Mouse (Mus musculus): ENCODE measurements around the gene Trir.
A peak's percentile ranks its signal among the peaks of the same experiment; 100 is the strongest.

Gene Trir

DNA sequence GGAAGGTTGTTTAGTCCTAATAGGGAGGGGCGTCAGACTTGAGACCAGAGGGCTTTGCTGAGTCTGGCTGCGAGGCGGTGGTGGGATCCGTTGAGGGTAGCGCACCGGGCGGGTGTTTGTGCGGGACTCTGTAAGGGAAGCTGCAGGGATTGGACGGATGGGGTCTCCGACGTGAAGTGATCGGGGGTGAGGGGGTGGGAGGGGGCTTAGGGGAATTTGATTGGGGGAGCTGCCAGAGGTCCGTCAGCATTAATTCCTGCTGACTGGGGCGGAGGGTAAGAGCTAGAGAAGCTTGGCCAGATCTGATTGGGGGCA is 10.7 kb downstream of the Trir start:
- no peak for DNase-seq

DNA sequence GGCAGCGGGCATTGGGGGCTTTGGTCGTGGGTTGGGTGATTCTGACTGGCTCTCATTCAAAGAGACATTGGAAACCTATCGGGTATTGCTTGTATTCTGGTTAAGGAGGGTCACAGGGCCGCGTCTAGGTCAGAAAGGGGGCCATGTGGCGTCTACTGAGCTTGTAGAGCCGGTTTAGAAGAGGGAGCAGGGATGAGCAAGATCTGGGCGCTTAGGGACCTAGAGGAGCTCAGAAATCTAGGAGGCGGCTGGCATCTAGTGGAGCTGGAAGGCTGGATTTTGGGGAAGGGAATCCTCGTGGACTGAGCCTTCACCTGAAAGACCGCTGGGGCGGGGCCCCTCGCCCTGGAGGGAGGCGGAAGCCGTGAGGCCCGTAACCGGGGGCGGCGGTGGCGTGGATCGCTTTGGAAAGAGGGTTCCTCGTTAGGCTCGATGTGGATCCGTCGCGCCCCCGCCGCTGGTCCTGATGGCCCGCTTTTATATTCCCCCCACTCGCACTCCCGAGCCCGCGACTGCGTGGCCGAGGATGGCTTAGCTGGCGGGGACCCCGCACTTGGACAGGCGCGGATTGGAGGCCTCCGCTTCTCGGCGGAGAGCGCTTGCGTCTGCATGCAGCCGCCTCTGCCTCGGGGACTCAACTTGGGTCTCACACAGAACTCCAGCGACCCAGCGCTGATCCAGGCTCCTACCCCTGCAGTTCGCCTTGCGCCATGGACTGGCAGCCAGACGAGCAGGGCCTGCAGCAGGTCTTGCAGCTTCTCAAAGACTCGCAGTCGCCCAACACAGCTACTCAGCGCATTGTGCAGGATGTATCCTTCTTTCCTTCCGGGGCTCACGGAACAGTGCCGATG is 11.3 kb downstream of the Trir start:
- peak; percentile 51 for DNase-seq

DNA sequence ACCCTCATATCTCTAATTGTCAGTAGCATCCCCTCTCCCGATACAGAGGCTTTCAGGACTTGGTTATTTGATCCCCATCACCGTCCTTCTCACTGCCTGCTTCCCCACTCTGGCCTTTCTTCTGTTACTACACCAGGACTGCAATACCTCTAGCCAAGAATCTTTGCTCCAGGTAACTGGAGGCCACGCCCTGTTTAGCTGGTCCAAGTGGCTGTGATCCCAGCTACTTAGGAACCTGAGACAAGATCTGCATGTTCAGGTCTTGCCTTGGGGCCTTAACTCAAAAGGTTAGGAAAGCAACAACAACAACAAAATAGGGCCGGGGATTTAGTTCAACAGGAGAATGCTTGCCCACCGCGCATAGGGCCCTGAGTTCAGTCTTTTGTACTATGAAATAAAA is 17.0 kb downstream of the Trir start:
- DNase-seq = no peak

DNA sequence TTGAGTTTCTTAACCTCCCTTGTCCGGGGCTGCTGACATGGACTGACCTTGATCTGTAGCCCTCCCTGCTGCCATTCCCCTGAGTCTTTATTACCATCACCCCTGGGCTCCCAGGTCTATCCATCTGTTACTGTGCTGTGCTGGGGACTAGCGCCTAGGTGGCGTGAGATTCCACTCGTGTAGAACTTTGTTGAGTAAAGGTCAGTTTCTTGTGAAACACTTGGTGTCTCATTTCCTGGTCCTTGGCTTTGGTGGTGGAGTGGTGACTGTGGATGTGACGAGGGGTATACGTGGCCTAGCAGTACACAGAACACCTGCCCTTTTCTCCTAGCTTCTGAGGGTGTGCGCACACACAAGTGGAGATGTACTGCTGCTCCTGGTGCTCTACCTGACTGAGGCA is 30.7 kb downstream of the Trir start:
- DNase-seq = no peak

DNA sequence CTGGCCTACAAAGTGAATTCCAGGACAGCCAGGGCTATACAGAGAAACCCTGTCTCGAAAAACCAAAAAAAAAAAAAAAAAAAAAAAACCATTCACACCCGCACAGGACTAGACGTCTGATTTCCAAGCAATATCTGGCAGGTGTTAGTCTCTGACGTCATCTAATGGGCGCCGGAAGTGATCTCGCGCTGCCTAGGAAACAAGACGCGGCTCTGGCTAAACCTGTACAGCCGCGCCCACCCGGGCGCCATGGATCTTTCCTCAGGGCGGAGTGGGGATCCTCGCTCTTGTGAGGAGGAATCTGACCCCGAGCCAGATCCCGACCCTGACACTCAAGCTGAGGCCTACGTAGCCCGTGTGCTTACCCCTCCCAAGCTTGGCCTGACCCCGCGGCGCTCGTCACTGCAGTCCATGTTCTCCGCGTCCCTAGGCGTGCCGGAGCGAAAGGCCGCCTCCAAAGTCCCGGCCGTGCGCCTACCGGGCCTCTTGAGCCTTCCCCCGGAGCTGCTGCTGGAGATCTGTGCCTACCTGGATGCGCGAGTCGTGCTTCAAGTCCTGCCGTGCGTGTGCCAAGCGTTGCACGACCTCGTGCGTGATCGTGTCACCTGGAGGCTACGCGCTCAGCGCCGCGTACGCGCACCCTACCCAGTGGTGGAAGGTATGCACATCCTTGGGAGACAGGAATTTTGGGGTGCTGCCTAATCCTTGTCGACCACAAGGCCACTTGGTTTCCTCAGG is 33.4 kb downstream of the Trir start, which contains the start of gene Fbxw9:
TSS of gene Fbxw9 (plus strand) at position 177 of the 738 bp plus-strand sequence.
- DNase-seq = peak; percentile 83

DNA sequence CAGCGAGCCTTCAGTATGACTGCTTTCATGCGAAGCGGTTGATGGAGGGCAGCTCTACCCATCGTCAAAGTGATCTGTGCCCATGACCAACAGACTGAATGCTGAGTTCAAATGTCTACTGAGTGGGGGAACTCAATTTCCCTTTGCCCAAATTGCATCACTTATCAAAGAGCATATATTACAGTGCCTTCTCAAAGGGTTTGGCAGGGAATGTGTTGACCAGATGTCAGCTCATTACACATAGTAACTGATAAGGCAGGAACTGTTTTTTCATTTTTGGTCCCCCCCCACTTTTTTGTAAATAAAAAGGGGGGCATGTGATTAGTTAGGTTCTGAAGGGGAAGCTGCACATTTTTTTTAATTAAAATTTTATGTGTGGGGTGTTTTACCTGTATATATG is 36.0 kb downstream of the Trir start:
- no peak for DNase-seq

DNA sequence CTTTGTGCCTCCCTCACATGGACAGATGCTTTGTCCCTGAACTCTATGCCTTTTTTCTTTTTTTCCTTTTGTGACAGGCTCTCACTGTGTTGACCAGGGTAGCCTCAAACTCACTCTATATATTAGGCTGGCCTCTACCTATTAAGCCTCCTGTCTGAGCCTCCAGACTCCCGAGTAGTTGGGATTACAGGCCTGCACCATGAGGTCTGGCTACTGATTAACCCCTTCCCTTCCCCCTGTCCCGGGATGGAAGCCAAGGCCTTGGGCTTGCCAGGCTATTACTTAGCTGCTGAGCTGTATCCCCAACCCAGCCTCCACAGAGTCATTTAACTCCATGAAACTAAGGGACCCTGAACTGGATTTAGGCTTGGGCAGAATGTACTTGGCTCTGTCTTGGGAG is 38.6 kb downstream of the Trir start:
- DNase-seq = no peak

DNA sequence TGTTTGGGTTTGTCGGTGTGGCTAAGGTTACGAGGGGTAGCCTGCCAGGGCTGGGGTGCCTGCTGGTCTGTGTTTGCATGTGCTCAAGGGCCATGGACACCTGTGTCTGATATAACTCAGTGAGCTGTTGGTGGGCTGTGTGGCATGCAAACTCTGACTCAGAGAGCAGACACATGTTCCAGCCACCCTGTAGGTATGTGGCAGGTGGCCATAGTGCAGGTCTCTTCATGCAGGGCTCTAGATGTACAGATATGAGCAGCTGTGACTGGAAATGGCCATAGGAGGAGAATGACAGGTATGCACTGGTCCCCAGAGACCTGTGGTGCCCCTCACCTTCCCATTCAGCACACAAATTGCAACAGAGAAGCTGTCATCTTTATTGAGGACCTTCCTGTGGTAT is 40.5 kb downstream of the Trir start:
- DNase-seq = no peak

DNA sequence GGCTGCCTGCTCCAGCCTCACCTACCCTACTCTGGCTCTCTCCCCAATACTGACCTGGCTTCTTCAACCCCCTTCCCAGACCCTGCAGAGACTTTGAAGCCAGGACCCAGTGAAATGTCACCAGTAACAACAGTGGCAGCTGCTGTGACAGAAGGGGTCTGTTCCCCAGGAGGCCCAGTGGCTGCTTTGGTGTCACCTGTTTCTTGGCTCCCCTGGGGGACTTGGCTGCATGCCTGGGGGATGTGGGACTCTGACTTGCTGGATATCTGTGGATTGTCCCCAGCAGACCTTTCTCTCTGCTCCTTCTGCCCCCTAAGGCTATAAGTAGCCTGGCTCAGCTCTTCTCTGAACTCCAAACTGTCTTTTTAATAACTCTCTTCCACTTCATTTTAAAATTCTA is 41.4 kb downstream of the Trir start, which contains the start of gene Gm5741:
TSS of gene Gm5741 (minus strand) at position 1 of the 400 bp plus-strand sequence.
- DNase-seq = no peak

DNA sequence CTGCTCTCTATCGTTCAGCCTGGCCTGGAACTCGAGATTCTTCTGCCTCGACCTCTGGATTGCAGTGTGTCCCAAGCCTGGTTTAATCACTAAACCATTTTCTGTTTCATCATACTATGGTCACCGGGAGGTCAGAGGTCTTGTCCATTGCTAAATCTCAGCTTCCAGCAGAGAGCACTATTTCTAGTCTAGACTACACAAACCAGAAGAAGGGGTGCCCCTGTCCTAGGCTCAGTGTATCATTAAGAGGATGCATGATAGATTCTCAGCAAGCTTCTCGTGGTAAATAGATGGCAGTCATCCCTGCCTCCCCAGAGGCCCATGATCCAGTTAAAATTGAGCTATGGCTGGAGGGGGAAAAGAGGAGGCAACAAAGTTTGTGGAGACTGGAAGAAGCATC is 44.4 kb downstream of the Trir start:
- no peak for DNase-seq

DNA sequence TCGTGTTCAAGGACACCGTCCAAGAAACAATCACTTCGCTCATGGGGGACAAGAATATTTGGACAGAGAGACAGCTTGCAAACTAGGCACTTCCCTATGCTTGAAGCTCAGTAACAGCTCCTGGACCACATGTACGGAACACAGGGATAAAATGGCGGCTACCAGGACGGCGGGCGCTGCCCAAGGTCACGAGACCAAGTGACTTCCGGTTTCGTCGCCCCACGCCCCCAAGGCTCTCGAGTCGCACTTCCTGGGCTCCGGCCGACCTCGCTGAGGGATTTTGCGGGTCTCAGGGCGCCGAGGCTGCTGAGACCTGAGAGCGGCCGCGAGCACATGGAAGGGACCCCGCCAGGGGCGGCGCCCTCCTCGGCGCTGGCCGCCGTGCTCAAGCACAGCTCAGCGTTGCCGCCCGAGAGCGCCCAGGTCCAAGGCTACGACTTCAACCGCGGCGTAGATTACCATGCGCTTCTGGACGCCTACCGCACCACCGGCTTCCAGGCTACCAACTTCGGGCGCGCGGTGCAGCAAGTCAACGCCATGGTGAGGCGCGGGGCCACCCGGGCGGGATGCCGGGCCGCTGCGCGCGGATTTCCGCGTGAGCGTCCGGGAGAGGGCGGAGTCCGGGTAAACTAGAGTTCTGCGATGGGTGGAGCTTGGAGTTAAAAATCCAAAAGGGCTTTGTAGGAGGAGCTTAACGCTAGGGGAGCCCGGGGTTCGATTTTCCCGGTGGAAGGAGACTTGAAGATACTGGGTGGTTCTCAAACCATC is 45.1 kb downstream of the Trir start, which contains the start of gene Dhps:
TSS of gene Dhps (plus strand) at position 244 of the 768 bp plus-strand sequence.
- peak; percentile 88 for DNase-seq

DNA sequence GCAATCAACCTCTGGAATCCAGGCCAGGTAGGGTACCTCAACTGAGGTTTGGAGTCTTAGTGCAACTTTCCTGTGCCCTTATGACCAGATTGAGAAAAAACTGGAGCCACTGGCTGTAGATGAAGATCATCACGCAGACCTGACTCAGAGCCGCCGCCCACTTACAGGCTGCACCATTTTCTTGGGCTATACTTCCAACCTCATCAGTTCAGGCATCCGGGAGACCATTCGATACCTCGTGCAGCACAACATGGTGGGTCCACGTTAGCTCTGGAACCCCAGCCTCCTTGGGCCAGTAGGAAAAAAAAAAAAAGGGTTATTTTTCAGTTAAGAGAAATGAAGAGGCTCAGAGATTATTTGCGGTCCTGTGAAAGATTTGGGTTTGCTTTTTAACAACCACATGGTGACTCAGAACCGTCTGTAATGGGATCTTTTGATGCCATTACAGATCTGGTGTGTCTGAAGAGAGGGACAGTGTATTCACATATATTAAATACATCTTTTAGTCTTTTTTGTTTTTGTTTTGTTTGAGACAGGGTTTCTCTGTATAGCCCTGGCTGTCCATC is 45.8 kb downstream of the Trir start:
- no peak for DNase-seq

DNA sequence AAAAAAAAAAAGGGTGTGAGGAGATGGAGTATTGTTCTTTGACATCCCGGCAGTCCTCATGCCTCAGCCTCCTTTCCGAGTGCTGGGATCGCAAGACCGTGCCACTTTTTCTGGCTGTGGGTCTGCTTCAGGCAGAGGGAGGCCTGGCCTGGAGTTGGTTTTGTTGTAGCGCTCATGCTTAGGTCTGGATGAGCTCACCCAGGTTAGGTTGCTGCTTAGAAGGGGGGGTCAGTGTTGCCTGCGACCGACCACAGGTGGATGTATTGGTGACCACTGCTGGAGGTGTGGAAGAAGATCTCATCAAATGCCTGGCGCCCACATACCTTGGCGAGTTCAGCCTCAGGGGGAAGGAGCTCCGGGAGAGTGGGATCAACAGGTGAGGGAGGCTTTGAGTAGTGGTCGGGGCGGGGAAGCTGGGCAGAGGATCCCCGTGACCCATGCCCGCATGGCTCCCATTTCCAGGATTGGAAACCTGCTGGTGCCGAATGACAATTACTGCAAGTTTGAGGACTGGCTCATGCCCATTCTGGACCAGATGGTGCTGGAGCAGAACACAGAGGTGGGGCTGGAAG is 46.5 kb downstream of the Trir start:
- DNase-seq = no peak

DNA sequence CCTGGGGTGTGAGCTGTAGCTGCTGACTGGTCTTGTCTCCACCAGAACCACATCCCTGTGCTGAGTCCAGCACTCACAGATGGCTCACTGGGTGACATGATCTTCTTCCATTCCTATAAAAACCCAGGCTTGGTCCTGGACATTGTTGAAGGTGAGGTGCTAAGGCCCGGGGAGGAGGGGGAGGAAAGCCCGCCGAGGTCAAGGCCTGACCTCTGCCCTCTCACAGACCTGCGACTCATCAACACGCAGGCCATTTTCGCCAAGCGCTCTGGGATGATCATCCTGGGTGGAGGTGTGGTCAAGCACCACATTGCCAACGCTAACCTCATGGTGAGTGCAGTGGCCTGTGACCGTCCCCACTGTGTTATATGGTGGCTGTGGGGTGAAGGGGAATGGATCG is 47.5 kb downstream of the Trir start:
- DNase-seq = no peak

DNA sequence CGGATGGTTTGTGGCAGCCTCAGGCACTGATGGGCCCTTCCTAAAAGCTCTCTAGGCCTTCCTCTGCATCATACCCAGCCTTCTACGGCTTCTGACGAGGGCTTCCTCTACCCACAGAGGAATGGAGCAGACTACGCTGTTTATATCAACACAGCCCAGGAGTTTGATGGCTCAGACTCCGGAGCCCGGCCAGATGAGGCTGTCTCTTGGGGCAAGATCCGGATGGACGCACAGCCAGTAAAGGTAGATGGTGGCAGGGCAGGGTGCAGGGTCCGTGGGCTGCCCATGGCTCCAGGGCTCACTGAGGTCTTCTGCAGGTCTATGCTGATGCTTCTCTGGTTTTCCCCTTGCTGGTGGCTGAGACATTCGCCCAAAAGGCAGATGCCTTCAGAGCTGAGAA is 48.0 kb downstream of the Trir start:
- no peak for DNase-seq

DNA sequence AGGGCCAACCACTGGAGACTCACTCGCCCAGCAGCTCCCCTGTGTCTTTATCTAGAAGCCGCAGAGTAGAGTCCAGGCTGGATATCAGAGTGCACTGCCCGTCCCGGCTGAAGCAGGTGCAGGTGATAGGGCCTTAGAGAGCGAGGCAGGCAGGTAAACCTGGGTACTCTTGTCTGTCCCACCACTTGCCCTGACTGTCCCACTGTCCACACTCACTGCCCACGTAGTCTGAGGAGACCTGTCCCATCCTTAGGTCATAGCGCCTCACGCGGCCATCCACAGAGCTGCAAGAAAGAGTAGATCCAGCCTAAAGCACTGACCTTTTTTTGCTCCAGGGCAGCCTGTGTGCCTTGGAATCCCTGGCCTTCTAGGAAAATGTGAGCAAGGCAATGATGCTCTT is 49.4 kb downstream of the Trir start:
- DNase-seq = no peak

DNA sequence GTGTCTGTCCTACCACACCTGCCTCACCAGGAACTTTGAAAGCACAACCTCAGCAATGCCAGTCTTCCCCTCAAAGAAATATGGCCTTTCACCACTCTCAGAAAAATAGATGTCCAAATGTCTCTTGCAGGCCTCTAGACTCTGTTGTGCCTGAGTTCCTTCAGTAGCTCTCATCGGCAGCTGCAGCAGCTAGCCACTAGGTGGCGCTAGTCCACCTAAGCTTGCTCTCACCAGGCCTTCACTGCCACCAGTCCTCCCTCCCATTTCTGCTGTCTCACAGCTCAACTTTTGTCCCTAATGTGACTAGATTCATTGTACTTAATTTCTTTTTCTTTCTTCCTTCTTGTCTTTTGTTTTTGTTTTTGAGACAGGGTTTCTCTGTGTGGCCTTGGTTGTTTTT is 50.4 kb downstream of the Trir start:
- DNase-seq = peak; percentile 75

All from cerebellum, adult 8-10 months (tissue).